Mouse (Mus musculus) heart, adult 8-10 months (tissue): Measurements from ENCODE around the gene Atg3. TPM values are rescaled to one million over a fixed set of nuclear protein-coding genes. Genes with fewer than 3 reads are reported as not detected.

ENCODE experiments used
- DNase-seq: peaks from one replicate; pipeline ENCODE4 v3.0.0; 2022; ENCODE audit warnings: low spot score
- total RNA-seq, 4 experiments: library from RNA; stranded (reverse); gene quantifications; 2 replicates each; pipeline ENCODE4 v1.2.4; 2022

The Atg3 gene
- total RNA-seq, 4 experiments from 2014 or later = 21.6 to 24.2 (median 22.4) TPM

- no peak for DNase-seq
Measured at GRCm38 (mm10) chr16:45204859-45205670, 46.5 kb downstream of the Atg3 start.

- no peak for DNase-seq
Measured at GRCm38 (mm10) chr16:45222016-45222415, 63.4 kb downstream of the Atg3 start.

- DNase-seq = no peak
Measured at GRCm38 (mm10) chr16:45222771-45223170, 64.2 kb downstream of the Atg3 start.

- no peak for DNase-seq
Measured at GRCm38 (mm10) chr16:45223648-45224388, 65.2 kb downstream of the Atg3 start, which contains the start of gene Btla. Btla (plus strand) TSS chr16:45224315.

DNA sequence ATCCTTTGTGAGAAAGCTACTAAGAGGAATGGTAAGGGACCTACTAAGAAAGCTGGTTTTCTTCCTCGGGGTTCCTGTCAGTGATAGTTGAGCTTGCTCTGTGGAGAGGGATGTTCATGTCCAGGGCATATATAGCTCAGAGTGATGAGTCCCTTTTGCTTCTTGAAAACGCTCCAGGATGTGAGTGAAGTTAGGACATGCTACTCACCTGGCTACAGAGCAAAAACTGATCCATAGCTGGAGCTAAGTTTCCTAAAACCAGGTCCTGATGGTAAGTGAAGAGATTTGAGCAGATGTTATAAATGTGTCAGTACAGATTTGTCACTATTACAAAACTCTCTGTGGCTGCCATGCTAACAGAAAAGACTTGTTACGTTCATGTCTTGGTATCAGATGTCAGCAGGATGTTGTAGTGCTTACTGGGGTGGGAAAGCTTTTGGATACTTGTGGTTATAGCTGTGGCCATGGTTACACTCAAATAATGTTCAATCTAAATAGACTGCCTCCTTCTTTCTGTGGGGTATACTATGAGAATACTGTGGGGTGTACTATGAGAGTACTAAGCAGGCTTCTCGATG, 65.9 kb downstream of the Atg3 start:
- DNase-seq = no peak

DNA sequence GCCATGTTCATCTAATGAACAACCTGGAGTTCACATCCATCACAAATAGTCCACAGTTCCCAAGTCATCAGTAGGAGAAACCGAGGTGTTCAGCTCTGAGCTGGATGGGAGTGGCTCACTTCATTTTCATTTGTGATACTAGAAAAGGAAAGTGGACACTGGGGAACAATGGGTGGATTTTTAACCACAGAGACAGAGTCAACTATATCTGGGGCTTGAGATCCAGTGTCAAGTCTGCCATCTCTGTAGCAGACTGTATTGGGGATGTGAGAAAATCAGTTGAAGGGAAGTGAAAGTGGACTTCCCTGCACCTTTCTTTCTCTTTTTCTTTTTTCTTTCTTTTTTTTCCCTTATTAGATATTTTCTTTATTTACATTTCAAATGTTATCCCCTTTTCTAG, 68.4 kb downstream of the Atg3 start:
- DNase-seq = no peak

- DNase-seq = no peak
Measured at GRCm38 (mm10) chr16:45231296-45231695, 72.7 kb downstream of the Atg3 start.

DNA sequence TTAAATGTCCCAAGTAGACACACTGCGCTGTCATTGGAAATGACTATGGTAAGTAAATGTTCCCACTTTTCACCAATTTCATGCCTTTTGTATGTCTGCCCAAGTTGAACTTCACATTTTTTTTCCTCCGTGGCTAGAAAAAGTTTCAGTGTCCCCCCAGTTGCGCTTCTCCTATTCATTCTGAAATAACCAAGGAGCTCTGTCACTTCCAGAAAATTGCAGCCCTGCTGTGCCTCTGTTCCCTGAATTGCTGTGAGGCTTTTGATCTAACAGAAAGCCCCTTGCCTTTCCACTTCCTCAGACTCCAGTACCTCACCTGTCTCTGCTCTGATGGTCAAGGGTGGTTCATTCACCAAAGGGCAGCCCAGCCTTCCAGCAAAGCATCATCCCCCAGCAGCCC, 74.4 kb downstream of the Atg3 start:
- DNase-seq = no peak

Other genes starting within 250 kb of the Atg3 start
- gene Cd200r3, start 215.1 kb upstream of the Atg3 start, total RNA-seq = not detected
- 10 to 100 TPM; 41.6 to 54.5 (median 48.7) TPM for gene Ccdc80, start 65.4 kb upstream of the Atg3 start, total RNA-seq
- 10 to 100 TPM in 2 of 4 experiments, 1 to 10 TPM in 2; 8.8 to 12.6 (median 10.2) TPM for gene Slc35a5, start 79 bp upstream of the Atg3 start, total RNA-seq
- gene Btla, start 65.5 kb downstream of the Atg3 start, total RNA-seq = under 1 TPM; 0.37 to 0.43 (median 0.39) TPM